Mouse (Mus musculus) embryonic facial prominence, embryonic 15.5 days (tissue): ENCODE measurements around the gene Pabpc4. TPM values are rescaled to one million over a fixed set of nuclear protein-coding genes. Genes with fewer than 3 reads are reported as not detected.

Source experiments
- ATAC-seq: fragments of 200-750 bp; cut with Nextera tagmentation; 2 replicates; pipeline ENCODE4 v1.8.0; 2017; ENCODE audit warnings: low read depth, moderate TSS enrichment; ENCODE audit not compliant: insufficient number of reproducible peaks, low FRiP score, low TSS enrichment
- H3K27ac ChIP-seq: fragments of 300-500 bp; sonication (generic); replicated peaks from 2 replicates; pipeline ENCODE4 v1.5.1; 2015; ENCODE audit warnings: mild to moderate bottlenecking, inconsistent platforms
- H3K27me3 ChIP-seq: fragments of 300-500 bp; sonication (generic); 2 replicates; pipeline ENCODE4 v1.6.1; 2015; ENCODE audit warnings: inconsistent platforms
- H3K36me3 ChIP-seq: fragments of 300-500 bp; sonication (generic); 2 replicates; pipeline ENCODE4 v1.6.1; 2015; ENCODE audit warnings: mild to moderate bottlenecking, inconsistent platforms
- H3K4me1 ChIP-seq: fragments of 300-500 bp; sonication (generic); 2 replicates; pipeline ENCODE4 v1.6.1; 2015; ENCODE audit warnings: inconsistent platforms
- H3K4me2 ChIP-seq: fragments of 300-500 bp; sonication (generic); replicated peaks from 2 replicates; pipeline ENCODE4 v1.6.1; 2015; ENCODE audit warnings: mild to moderate bottlenecking, inconsistent platforms
- H3K4me3 ChIP-seq: fragments of 300-500 bp; sonication (generic); replicated peaks from 2 replicates; pipeline ENCODE4 v1.5.1; 2015; ENCODE audit warnings: mild to moderate bottlenecking, inconsistent platforms
- H3K9ac ChIP-seq: fragments of 300-500 bp; sonication (generic); 2 replicates; pipeline ENCODE4 v1.6.1; 2015; ENCODE audit warnings: inconsistent platforms
- H3K9me3 ChIP-seq: fragments of 300-500 bp; sonication (generic); replicated peaks from 2 replicates; pipeline ENCODE4 v1.6.1; 2016; ENCODE audit warnings: inconsistent platforms
- WGBS: fragments of 180-500 bp; shearing (Covaris S2); methylation state at CpG from one replicate; pipeline ENCODE4 v1.1.7; 2015; 5-methylcytosine and 5-hydroxymethylcytosine counted together
- polyA plus RNA-seq: library from polyadenylated mRNA; unstranded; fragments of >200 nt; fragmentation: Nextera tagmentation; extraction: Ambion mirVana; gene quantifications from 2 replicates; pipeline ENCODE4 v1.2.1, GENCODE M21; 2015

The Pabpc4 gene
- polyA plus RNA-seq = 37.5 and 45.0 TPM in 2 replicates

DNA sequence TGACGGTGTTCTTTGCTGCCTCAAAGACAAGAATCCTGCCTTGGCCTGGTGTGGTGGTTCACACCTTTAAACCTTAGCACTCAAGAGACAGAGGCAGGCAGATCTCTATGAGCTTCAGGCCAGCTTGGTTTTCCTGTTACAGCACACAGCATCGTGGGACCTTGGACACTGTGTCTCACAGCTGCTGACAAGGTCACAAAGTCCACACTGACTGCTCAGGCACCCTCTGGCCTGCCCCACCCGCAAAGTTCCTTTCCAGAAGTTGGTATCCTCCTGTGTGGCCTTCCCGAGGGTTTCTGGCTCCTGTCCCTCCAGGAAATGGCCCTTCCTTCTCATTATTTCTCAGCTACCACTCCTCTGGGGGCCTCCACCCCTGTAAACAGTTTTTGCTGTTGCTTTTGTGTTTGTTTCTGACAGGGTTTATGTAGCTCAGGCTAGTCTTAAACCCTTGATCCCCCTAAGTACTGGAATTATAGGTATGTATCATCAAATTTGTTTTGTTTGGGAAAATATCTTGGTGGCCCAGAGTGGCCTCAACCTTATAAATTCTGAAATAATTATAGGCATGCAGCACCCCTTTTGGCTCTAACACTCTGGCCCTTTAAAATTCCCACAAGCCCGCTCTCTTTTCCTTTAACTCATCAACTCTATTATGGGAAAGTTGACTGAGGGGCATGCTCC lies at the start of gene Pabpc4:
Pabpc4 (plus strand) TSS at position 631 of the 681 bp plus-strand sequence.
- H3K36me3 ChIP-seq = no peaks in the 10 kb centered on the region
- no peak within 1 kb of the TSS for H3K4me3 ChIP-seq
- no peak within 1 kb of the TSS for H3K4me2 ChIP-seq
- H3K9me3 ChIP-seq = no peaks in the 10 kb centered on the region
- H3K27ac ChIP-seq = no peak within 1 kb of the TSS
- no peaks in the 10 kb centered on the region for H3K27me3 ChIP-seq
- no peak for ATAC-seq
- H3K4me1 ChIP-seq = no peaks in the 10 kb centered on the region
- no peak within 1 kb of the TSS for H3K9ac ChIP-seq
- WGBS = 61% methylated on average over 5 of the region's 5 CpGs

DNA sequence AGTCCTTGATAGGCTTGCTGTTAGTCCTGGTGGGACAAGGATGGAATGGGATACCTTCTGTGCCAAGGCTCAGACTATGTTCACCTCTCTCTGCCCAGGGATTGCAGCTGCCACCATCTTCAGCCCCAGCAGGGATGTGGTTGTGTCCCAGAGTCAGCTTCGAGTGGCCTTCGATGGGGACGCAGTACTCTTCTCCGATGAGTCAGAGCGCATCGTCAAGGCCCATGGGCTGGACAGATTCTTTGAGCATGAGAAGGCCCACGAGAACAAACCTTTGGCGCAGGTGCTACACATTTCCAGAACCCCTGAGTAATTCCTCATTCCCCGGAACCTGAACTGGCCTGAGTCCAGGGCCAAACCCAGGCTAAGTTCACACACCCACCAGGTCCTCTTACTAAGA lies 48.2 kb upstream of the Pabpc4 start:
- no peak overlapping the region for H3K9ac ChIP-seq

GRCm38 (mm10) chr4:123215367-123215766 lies 46.8 kb upstream of the Pabpc4 start:
- H3K9me3 ChIP-seq = no peaks in the 10 kb centered on the region
- H3K9ac ChIP-seq = no peak overlapping the region
- no peak overlapping the region for H3K4me2 ChIP-seq
- WGBS = 65% methylated on average over 1 of the region's 1 CpGs
- no peaks in the 10 kb centered on the region for H3K27me3 ChIP-seq
- no peaks in the 10 kb centered on the region for H3K36me3 ChIP-seq
- H3K4me1 ChIP-seq = no peaks in the 10 kb centered on the region
- H3K27ac ChIP-seq = no peak overlapping the region
- ATAC-seq = no peak
- H3K4me3 ChIP-seq = no peak overlapping the region

More for the DNA sequence above, 48.2 kb upstream of the Pabpc4 start:
- ATAC-seq = no peak
- H3K27me3 ChIP-seq = no peaks in the 10 kb centered on the region
- H3K36me3 ChIP-seq = no peaks in the 10 kb centered on the region
- 89% methylated on average over 9 of the region's 9 CpGs for WGBS
- H3K4me3 ChIP-seq = no peak overlapping the region
- no peaks in the 10 kb centered on the region for H3K9me3 ChIP-seq
- H3K4me1 ChIP-seq = no peaks in the 10 kb centered on the region
- no peak overlapping the region for H3K27ac ChIP-seq
- no peak overlapping the region for H3K4me2 ChIP-seq

DNA sequence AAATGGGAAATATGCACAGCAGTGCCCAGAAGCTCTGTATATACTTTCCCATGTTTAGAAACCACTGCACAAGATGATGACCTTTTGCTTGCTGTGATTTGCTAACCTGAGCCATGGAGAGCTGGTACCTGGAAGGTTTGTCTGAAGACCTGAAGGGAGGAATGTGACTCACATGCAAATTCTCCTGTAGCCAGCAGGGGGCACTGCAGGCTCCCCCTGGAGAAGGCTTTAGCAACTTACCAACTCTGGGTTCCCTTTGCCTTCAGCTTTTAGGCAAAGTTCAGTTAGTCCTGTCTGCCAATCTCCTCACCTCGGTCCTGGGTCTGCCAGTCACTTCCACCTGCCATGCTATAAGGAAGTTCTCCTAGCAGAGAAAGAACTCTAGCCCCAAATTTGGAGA lies 45.4 kb upstream of the Pabpc4 start:
- no peaks in the 10 kb centered on the region for H3K9me3 ChIP-seq
- ATAC-seq = no peak
- no peak overlapping the region for H3K4me3 ChIP-seq
- H3K4me2 ChIP-seq = no peak overlapping the region
- WGBS = 18% methylated on average over 1 of the region's 1 CpGs
- no peaks in the 10 kb centered on the region for H3K4me1 ChIP-seq
- no peaks in the 10 kb centered on the region for H3K27me3 ChIP-seq
- no peaks in the 10 kb centered on the region for H3K36me3 ChIP-seq
- H3K27ac ChIP-seq = no peak overlapping the region
- no peak overlapping the region for H3K9ac ChIP-seq

GRCm38 (mm10) chr4:123219720-123220357 lies 42.3 kb upstream of the Pabpc4 start:
- H3K27ac ChIP-seq = no peak overlapping the region
- H3K4me2 ChIP-seq = no peak overlapping the region
- ATAC-seq = no peak
- H3K27me3 ChIP-seq = no peaks in the 10 kb centered on the region
- H3K4me3 ChIP-seq = no peak overlapping the region
- no peak overlapping the region for H3K9ac ChIP-seq
- H3K36me3 ChIP-seq = no peaks in the 10 kb centered on the region
- H3K9me3 ChIP-seq = no peaks in the 10 kb centered on the region
- WGBS = 66% methylated on average over 15 of the region's 15 CpGs
- no peaks in the 10 kb centered on the region for H3K4me1 ChIP-seq

- whole genome bisulfite sequencing = 74% methylated on average over 4 of the region's 4 CpGs
- Histone ChIP-seq H3K27me3 (no peaks in the 10 kb centered on the region), H3K9ac (no peak overlapping the region), H3K27ac (no peak overlapping the region), H3K4me1 (no peaks in the 10 kb centered on the region), H3K4me3 (no peak overlapping the region), H3K9me3 (no peaks in the 10 kb centered on the region), H3K36me3 (no peaks in the 10 kb centered on the region), H3K4me2 (no peak overlapping the region)
- ATAC-seq = no peak
These were observed 41.5 kb upstream of the Pabpc4 start for GRCm38 (mm10) chr4:123220637-123221036.

DNA sequence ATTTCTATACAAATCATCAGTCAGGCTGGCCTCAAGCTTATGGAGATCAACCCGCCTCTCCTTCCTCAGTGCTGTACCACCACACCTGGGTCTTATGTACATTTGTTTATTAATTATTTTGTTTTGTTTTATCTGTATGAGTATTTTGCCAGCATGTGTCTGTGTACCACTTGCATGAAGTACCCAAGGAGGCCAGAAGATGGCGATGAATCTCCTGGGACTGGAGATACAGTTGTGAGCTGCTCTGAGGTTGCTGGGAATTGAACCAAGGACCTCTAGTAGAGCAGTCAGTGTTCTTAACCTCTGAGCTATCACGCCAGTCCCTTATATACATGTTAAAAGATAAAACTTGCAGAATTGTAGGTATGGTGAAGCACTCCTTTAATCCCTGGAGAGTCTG lies 38.8 kb upstream of the Pabpc4 start:
- Histone ChIP-seq H3K27me3 (no peaks in the 10 kb centered on the region), H3K4me2 (no peak overlapping the region), H3K27ac (no peak overlapping the region), H3K4me3 (no peak overlapping the region), H3K9me3 (no peaks in the 10 kb centered on the region), H3K36me3 (no peaks in the 10 kb centered on the region), H3K4me1 (peaks cover 25% of the 10 kb centered on the region), H3K9ac (no peak overlapping the region)
- ATAC-seq = no peak
- WGBS = 57% methylated on average over 3 of the region's 3 CpGs

DNA sequence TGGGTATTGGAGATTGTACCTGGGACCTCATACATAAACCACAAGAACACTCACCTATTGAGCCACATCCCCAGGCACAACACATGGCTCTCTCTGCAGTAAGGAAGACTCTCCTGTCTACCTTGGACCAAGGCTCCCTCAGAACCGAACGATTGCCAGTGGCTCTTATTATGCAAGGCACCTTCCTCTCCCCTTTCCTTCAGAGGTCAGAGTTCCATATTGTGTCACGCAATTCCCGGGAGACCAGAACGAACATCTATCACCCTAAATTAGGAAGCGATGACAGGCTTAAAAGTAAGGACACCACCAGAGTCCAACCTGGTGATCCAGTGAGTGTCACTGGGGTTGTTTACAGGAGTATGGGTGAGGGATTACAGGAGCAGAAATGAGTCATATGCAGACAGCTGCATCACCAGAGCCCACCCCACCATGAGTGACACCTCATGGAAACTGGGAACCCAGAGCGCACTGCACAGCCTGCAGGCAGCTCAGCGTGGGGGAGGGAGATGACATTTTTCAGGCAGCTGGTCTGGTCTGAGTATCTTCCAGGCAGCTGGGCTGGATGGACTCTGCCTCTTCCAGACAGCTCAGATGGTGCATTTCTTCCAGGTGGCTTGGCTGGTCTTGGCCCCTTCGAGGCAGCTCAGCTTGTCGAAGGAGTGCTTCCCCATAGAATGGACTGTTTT lies 36.3 kb upstream of the Pabpc4 start:
- Histone ChIP-seq H3K36me3 (no peaks in the 10 kb centered on the region), H3K27me3 (no peaks in the 10 kb centered on the region), H3K27ac (0 out of 2 replicates have a peak overlapping the region, but pooled peaks have one; percentile 22), H3K4me3 (no peak overlapping the region), H3K9me3 (no peaks in the 10 kb centered on the region), H3K4me1 (peaks cover 37% of the 10 kb centered on the region), H3K9ac (no peak overlapping the region), H3K4me2 (no peak overlapping the region)
- 55% methylated on average over 10 of the region's 10 CpGs for WGBS
- ATAC-seq = peak; percentile 47; the same call in 1 of the 2 replicates

- no peaks in the 10 kb centered on the region for H3K9me3 ChIP-seq
- peak; percentile 67 for ATAC-seq
- H3K4me2 ChIP-seq = no peak overlapping the region
- H3K4me1 ChIP-seq = peaks cover 37% of the 10 kb centered on the region
- H3K9ac ChIP-seq = no peak overlapping the region
- H3K4me3 ChIP-seq = no peak overlapping the region
- peak overlapping the region; percentile 51 for H3K27ac ChIP-seq
- 34% methylated on average over 4 of the region's 4 CpGs for WGBS
- peaks cover 12% of the 10 kb centered on the region; the same call in 1 of the 2 replicates for H3K27me3 ChIP-seq
- H3K36me3 ChIP-seq = no peaks in the 10 kb centered on the region
These were observed 34.4 kb upstream of the Pabpc4 start for GRCm38 (mm10) chr4:123227707-123228106.

- no peaks in the 10 kb centered on the region for H3K9me3 ChIP-seq
- H3K36me3 ChIP-seq = no peaks in the 10 kb centered on the region
- no peak overlapping the region for H3K4me3 ChIP-seq
- ATAC-seq = peak; percentile 66
- WGBS = 15% methylated on average over 2 of the region's 2 CpGs
- no peak overlapping the region for H3K27ac ChIP-seq
- no peak overlapping the region for H3K4me2 ChIP-seq
- H3K4me1 ChIP-seq = peaks cover 38% of the 10 kb centered on the region
- H3K27me3 ChIP-seq = peaks cover 16% of the 10 kb centered on the region
- no peak overlapping the region for H3K9ac ChIP-seq
These were observed 33.9 kb upstream of the Pabpc4 start for GRCm38 (mm10) chr4:123228270-123228669.

DNA sequence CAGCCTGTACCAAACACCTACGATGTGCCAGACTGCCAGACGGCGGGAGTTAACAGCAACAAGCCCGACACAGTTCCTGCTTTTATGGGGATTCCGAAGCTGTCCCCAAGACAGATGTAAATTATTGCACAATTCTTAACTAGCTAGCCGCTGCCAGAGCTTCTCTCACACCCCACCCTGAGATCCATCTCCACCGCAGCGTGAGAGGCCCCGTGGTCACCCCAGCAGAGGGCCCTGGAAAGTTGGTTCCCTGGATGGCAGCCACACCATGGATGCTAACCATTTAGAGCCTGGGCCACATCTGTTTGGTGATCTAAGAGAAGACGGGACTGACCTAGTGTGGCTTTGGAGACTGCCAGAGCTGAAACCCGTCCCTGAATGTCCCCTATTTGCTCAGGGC lies 33.0 kb upstream of the Pabpc4 start:
- no peak overlapping the region; the same call in 1 of the 2 replicates for H3K27ac ChIP-seq
- ATAC-seq = no peak
- H3K9me3 ChIP-seq = no peaks in the 10 kb centered on the region
- H3K9ac ChIP-seq = no peak overlapping the region
- no peak overlapping the region for H3K4me2 ChIP-seq
- no peaks in the 10 kb centered on the region for H3K36me3 ChIP-seq
- peaks cover 46% of the 10 kb centered on the region for H3K4me1 ChIP-seq
- no peak overlapping the region for H3K4me3 ChIP-seq
- H3K27me3 ChIP-seq = peaks cover 23% of the 10 kb centered on the region
- 58% methylated on average over 11 of the region's 11 CpGs for WGBS
